Mouse (Mus musculus) ES-E14 (cell line): ENCODE data around the gene St7l. TPM values are rescaled to one million over a fixed set of nuclear protein-coding genes. Genes with fewer than 3 reads are reported as not detected.
"Not testable (repeated sequence)": the region's sequence is repeated elsewhere in the genome, so short reads cannot be mapped to it uniquely, and the experiment has no call there.

Source experiments
- DNase-seq: peaks from one replicate; pipeline ENCODE4 v3.0.0-alpha.2; 2013; ENCODE audit warnings: low read depth, low spot score
- H3K27ac ChIP-seq: 2 replicates; pipeline ENCODE4 v1.5.1; 2012; ENCODE audit warnings: low read depth, mild to moderate bottlenecking, low read length, moderate library complexity, mixed read lengths; ENCODE audit not compliant: poor library complexity, insufficient read depth, severe bottlenecking
- H3K36me3 ChIP-seq: 2 replicates; pipeline ENCODE4 v1.6.1; 2012; ENCODE audit warnings: mild to moderate bottlenecking, low read length, moderate library complexity, mixed read lengths; ENCODE audit not compliant: control insufficient read depth, poor library complexity, insufficient read depth, severe bottlenecking
- H3K4me1 ChIP-seq, 2 experiments: fragments of 150-350 bp in 1 of 2; sonication (generic) in 1 of 2; 2 replicates each; pipeline ENCODE4 v1.6.1; 2012; ENCODE audit warnings: low read length in 2 of 2, mild to moderate bottlenecking in 1 of 2, mixed read lengths in 1 of 2; ENCODE audit not compliant: control insufficient read depth in 2 of 2, insufficient read depth in 2 of 2, poor library complexity in 1 of 2
- H3K4me3 ChIP-seq, 2 experiments: fragments of 150-350 bp in 1 of 2; sonication (generic) in 1 of 2; 2 replicates each; pipeline ENCODE4 v1.5.1; 2012; ENCODE audit warnings: low read length in 2 of 2, low read depth in 1 of 2, mild to moderate bottlenecking in 1 of 2, mixed read lengths in 1 of 2; ENCODE audit not compliant: insufficient read depth in 1 of 2, poor library complexity in 1 of 2, severe bottlenecking in 1 of 2
- H3K9ac ChIP-seq: 2 replicates; pipeline ENCODE4 v1.6.1; 2012; ENCODE audit warnings: low read depth, mild to moderate bottlenecking, low read length, mixed read lengths; ENCODE audit not compliant: poor library complexity, insufficient read depth, severe bottlenecking
- H3K9me3 ChIP-seq: fragments of 150-350 bp; sonication (generic); 2 replicates; pipeline ENCODE4 v1.6.1; 2012; ENCODE audit warnings: low read depth, mild to moderate bottlenecking, low read length; ENCODE audit not compliant: control insufficient read depth, insufficient read depth
- CHD2 ChIP-seq: IDR thresholded peaks from 2 replicates; pipeline ENCODE4 v1.6.1; 2014; ENCODE audit warnings: mild to moderate bottlenecking, low read depth, low read length, inconsistent platforms
- HCFC1 ChIP-seq: IDR thresholded peaks from 2 replicates; pipeline ENCODE4 v1.6.1; 2012; ENCODE audit warnings: low read length, inconsistent platforms, borderline replicate concordance; ENCODE audit not compliant: insufficient read depth
- MAFK ChIP-seq: IDR thresholded peaks from 2 replicates; pipeline ENCODE4 v1.6.1; 2014; ENCODE audit warnings: mild to moderate bottlenecking, low read depth, low read length, inconsistent platforms; ENCODE audit not compliant: insufficient read depth
- ZC3H11A ChIP-seq: IDR thresholded peaks from 2 replicates; pipeline ENCODE4 v1.6.1; 2012; ENCODE audit warnings: low read depth, mild to moderate bottlenecking, inconsistent platforms, low read length, borderline replicate concordance
- ZNF384 ChIP-seq: IDR thresholded peaks from 2 replicates; pipeline ENCODE4 v1.6.1; 2012; ENCODE audit warnings: low read depth, low read length, inconsistent platforms
- in situ Hi-C, 2 experiments: fragments of 600-800 bp; cut with MboI; formaldehyde crosslinking; loops; one replicate each; pipeline ENCODE4 v1.15.1; 2025; ENCODE audit warnings: low sequenced_read_pairs in 2 of 2, inconsistent platforms in 1 of 2; ENCODE audit not compliant: unreplicated experiment in 2 of 2
- total RNA-seq: library from RNA; depleted of rRNA; stranded (reverse); fragments of 300-350 nt; gene quantifications from 2 replicates; pipeline ENCODE4 v1.2.3, GENCODE M21; 2012

The St7l gene
- total RNA-seq, 1 experiment: 14.3 TPM

- peak overlapping the region; percentile 79; the same call in 1 of the 2 replicates for H3K27ac ChIP-seq
- in situ Hi-C loops: no loop called here
- H3K36me3 ChIP-seq: no peaks in the 10 kb centered on the region
- no peaks in the 10 kb centered on the region for H3K9me3 ChIP-seq
- peak overlapping the region; percentile 91 to 93 for H3K4me3 ChIP-seq
- peaks cover 0 to 2% of the 10 kb centered on the region in 2 experiments; a peak in 2 of 4 replicates for H3K4me1 ChIP-seq
- no peak for TF ChIP-seq CHD2
- TF ChIP-seq ZC3H11A: no peak
- no peak for TF ChIP-seq ZNF384
- TF ChIP-seq HCFC1: no peak
- peak; percentile 9 for DNase-seq
- H3K9ac ChIP-seq: peak overlapping the region; percentile 91
Observed at GRCm38 (mm10) chr3:104865341-104865788, 1.6 kb downstream of the St7l start.

GRCm38 (mm10) chr3:104866674-104867073 is 2.9 kb downstream of the St7l start:
- H3K27ac ChIP-seq, H3K4me3 ChIP-seq, in situ Hi-C loops, H3K9me3 ChIP-seq, H3K9ac ChIP-seq, H3K4me1 ChIP-seq, H3K36me3 ChIP-seq, DNase-seq: not testable (repeated sequence)
- TF ChIP-seq ZNF384: 0 out of 2 replicates have a peak, but pooled peaks have one; percentile 38

GRCm38 (mm10) chr3:104869611-104870010 is 5.8 kb downstream of the St7l start:
- no peak overlapping the region for H3K9ac ChIP-seq
- H3K4me1 ChIP-seq: no peaks in the 10 kb centered on the region; a peak in 1 of 4 replicates
- no peak overlapping the region for H3K27ac ChIP-seq
- TF ChIP-seq MAFK (no peak), HCFC1 (no peak), CHD2 (no peak), ZC3H11A (no peak), ZNF384 (no peak)
- no peaks in the 10 kb centered on the region for H3K9me3 ChIP-seq
- DNase-seq: no peak
- in situ Hi-C loops: no loop called here
- no peak overlapping the region for H3K4me3 ChIP-seq
- H3K36me3 ChIP-seq: peaks cover 6% of the 10 kb centered on the region

GRCm38 (mm10) chr3:104888585-104888984 is 24.8 kb downstream of the St7l start:
- in situ Hi-C loops: no loop called here
- no peak for TF ChIP-seq CHD2
- TF ChIP-seq ZNF384: no peak
- TF ChIP-seq MAFK: no peak
- no peak for TF ChIP-seq HCFC1
- TF ChIP-seq ZC3H11A: no peak
- no peaks in the 10 kb centered on the region; the same call in 1 of the 2 replicates for H3K36me3 ChIP-seq

GRCm38 (mm10) chr3:104896141-104896540 is 32.3 kb downstream of the St7l start:
- DNase-seq: no peak
- no peak overlapping the region for H3K9ac ChIP-seq
- no peak for TF ChIP-seq CHD2
- in situ Hi-C loops: no loop called here
- peaks cover 5% of the 10 kb centered on the region for H3K36me3 ChIP-seq
- no peak overlapping the region for H3K4me3 ChIP-seq
- no peaks in the 10 kb centered on the region for H3K4me1 ChIP-seq
- H3K27ac ChIP-seq: no peak overlapping the region
- no peaks in the 10 kb centered on the region for H3K9me3 ChIP-seq

More at GRCm38 (mm10) chr3:104888585-104888984, 24.8 kb downstream of the St7l start:
- DNase-seq: no peak
- H3K9me3 ChIP-seq: no peaks in the 10 kb centered on the region
- H3K4me3 ChIP-seq: no peak overlapping the region
- H3K4me1 ChIP-seq: no peaks in the 10 kb centered on the region
- no peak overlapping the region for H3K9ac ChIP-seq
- H3K27ac ChIP-seq: no peak overlapping the region
